Mouse (Mus musculus) c-Kit-negative CD71-positive TER-119-positive erythroid progenitor cells, embryonic 14.5 days (primary cell): ENCODE measurements around the gene Dmrtc2.
"Not testable (repeated sequence)": the region's sequence is repeated elsewhere in the genome, so short reads cannot be mapped to it uniquely, and the experiment has no call there.

Source experiments
- DNase-seq: peaks from one replicate; pipeline ENCODE4 v3.0.0-alpha.2; 2013; ENCODE audit warnings: low read depth, low spot score

Gene Dmrtc2

DNA sequence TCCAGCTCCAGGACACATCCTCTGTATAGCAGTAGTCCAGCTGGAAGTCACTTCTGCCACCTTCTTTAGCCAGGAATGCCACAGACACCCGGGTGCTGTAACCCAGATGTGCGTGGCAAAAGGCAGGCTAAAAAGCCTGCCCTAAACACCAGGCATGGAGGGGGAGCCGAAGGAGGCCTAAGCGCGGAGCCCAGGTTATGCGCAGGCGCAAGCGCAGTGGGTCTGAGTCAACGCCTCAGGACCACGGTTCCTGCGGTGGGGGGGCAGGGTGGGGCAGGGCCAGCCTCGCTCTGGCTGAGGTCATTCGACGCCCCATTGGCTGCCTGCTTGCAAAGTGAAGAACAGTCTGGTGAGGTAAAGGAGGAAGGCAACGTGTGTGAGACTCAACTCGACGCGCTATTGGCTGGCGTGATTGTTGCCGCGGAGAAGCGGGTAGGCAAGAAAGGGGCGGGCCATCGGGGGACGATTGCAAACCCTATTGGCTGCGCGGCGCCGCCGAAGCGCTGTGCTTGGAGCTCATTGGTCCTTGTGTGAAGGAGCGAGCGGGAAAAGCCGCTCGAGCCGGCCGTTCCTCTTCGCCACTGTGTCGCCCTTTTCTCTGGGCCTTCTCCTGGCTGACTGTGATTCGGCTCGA, at the start of gene Dmrtc2, which contains the start of gene Lypd4:
Gene Dmrtc2 (plus strand): TSS at position 526 of the 634 bp plus-strand sequence.
Gene Lypd4 (minus strand): TSS at position 410 of the 634 bp plus-strand sequence.
- no peak for DNase-seq

GRCm38 (mm10) chr7:24824452-24824851, 45.4 kb upstream of the Dmrtc2 start:
- DNase-seq, result no peak

DNA sequence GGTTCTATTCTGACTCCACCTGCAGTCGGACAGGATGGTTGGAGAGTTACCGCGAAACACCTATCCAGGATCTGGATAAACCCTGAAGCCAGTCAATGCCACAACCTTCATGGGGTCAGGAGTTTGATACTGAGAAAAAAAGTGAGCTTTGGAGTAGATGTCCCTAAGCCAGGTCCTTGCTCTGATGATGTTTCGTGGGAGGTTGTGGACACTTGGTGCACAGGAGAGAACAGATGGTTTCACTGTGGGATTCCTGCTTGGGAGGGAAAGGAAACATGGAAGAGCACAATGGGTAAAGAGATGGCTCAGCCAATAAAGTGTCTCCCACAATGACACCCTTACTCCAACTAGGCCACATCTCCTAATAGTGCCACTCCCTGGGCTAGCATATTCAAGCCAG, 42.7 kb upstream of the Dmrtc2 start:
- no peak for DNase-seq

- not testable (repeated sequence) for DNase-seq
Observed at GRCm38 (mm10) chr7:24838732-24839409, 31.0 kb upstream of the Dmrtc2 start.

GRCm38 (mm10) chr7:24839410-24839808, 30.4 kb upstream of the Dmrtc2 start:
- DNase-seq, result no peak

DNA sequence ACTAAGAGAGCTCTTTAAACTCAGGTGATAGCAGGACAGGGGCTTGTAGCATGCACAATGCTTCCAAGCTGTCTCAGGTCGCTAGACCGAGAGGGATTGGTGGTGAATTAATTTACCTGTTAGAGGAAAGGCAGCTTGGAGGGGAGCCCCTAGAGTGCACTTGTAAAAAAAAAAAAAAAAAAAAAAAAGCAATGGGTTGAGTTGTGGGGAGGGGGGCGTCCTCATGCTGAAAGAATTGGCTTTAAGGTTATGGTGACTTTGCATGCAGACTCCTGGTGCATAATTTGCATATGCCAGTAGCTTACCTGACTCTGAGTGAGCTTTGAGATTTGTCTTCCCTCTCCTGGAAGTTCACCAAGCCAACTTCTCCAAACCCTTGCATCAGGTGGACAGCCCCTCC, 29.5 kb upstream of the Dmrtc2 start:
- DNase-seq, result no peak

DNA sequence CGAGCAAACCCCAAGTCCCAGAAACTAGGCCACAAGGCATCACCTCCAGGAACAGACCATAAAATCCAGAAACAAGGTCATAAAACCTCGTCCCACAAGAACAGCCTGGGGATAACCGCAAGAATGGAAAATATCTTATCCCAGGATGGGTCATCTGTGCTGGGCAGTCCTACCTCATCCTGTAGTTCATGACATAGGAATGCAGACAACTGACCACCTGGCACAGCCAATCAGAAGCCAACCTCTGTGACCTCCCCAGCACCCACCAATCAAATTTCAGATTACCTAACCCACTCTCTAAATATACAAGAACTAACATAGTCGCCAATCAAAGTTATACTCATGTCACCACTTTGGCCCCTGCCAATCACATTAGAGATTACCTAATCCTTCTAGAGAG, 28.8 kb upstream of the Dmrtc2 start:
- no peak for DNase-seq

- DNase-seq, result no peak
Observed at GRCm38 (mm10) chr7:24844144-24844543, 25.7 kb upstream of the Dmrtc2 start.

DNA sequence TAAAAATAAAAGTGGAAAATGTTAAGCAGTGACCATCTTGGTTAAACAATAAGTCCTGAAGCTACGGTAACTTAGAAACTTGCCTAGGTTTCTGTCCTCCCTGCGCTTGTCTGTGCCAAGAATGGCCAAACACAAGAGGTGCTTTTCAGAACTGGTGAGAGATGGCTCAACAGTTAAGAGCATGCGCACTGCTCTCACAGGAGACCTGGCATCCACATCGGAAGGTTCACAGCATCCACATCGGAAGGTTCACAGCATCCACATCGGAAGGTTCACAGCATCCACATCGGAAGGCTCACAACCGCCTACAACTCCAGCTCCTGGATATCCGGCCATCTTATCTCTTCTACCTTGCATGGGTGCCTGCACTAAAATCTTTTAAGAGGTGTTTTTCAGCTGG, 24.7 kb upstream of the Dmrtc2 start:
- no peak for DNase-seq

DNA sequence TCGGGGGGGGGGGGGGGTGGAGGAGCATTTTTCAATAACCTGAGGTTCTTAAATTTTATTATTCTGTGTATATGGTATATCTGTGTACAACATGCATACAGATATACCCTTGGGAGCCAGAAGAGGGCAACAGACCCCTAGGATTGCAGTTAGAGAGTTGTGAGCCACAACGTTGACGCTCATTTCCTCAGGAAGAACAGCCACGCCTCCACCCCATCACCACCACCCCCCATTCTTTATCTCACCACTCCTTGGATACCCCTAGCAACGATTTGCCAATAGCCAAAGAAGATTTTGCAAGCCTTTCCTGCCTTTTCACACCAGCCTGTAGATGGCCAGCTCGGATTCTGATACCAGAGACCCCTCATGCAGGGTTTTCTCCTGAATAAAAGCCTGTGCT, 24.1 kb upstream of the Dmrtc2 start:
- DNase-seq, result peak; percentile 40

DNA sequence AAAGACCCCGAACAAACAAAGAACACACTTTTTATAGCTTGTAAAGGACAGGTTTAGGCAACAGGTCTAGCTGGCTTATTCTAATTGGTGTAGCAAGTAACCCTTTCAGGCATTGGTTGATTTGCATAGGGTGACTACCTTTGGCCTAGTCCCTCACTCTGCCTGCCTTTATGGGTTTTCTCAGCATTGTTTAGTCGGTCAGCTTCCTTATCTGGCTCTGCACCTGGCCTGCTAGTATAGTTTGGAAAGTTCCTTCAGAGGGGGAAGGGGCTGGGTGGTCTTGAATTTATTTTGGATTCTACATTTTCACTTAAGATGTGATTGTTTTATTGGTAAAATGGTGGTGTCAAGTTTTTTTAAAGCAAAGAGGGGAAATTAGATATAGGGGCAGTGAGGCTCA, 23.3 kb upstream of the Dmrtc2 start:
- DNase-seq, result not testable (repeated sequence)

DNA sequence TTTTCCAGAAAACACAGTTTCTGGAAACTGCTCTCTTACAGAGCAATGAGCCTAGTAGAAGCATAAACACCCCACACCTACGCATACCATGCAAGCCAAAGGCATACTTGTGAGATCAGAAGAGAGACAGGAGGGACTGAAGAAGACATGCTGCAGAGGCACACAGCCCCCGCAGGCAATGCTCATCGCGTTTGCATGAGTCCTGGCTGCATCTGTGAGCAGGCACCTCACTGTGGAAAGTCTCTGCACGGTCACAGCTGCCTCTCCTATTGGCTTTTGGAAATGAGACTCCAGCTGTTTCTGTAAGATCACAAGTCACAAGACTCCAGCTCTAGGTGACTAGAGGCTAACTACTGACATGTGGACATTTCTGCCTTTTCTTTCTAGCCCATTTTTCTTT, 19.7 kb upstream of the Dmrtc2 start:
- DNase-seq, result no peak

- DNase-seq, result peak; percentile 70
Observed at GRCm38 (mm10) chr7:24850899-24851303, 19.0 kb upstream of the Dmrtc2 start.

DNA sequence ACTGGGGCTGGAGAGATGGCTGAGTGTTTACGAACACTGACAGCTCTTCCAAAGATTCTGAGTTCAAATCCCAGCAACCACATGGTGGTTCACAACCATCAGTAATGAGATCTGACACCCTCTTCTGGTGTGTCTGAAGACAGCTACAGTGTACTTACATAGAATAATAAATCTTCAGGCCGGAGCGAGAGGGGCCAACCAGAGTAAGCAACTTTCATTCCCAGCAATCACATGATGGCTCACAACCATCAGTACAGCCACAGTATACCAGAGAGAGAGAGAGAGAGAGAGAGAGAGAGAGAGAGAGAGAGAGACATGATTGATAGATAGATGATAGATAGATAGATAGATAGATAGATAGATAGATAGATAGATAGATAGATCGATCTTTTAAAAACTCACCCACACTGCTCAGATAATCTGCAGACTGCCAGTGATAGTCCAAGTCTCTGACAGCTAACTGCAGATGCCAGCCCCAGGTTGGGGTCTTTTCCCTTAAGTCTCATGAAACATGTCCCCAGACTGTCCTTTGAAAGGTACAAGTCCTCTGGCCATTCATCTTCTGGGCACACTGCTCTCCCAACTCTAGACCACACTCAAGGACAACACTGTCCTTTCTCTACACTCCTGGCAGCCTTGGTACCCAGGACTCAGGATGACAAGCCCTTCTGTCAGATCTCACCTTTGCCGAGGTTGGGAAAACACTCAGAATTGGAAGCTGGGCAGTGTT, 18.1 kb upstream of the Dmrtc2 start:
- DNase-seq, result peak; percentile 30

GRCm38 (mm10) chr7:24852557-24853232, 17.2 kb upstream of the Dmrtc2 start:
- DNase-seq, result peak; percentile 88

GRCm38 (mm10) chr7:24853233-24853563, 16.7 kb upstream of the Dmrtc2 start:
- DNase-seq, result no peak

- DNase-seq, result no peak
Observed at GRCm38 (mm10) chr7:24853695-24854094, 16.2 kb upstream of the Dmrtc2 start.

DNA sequence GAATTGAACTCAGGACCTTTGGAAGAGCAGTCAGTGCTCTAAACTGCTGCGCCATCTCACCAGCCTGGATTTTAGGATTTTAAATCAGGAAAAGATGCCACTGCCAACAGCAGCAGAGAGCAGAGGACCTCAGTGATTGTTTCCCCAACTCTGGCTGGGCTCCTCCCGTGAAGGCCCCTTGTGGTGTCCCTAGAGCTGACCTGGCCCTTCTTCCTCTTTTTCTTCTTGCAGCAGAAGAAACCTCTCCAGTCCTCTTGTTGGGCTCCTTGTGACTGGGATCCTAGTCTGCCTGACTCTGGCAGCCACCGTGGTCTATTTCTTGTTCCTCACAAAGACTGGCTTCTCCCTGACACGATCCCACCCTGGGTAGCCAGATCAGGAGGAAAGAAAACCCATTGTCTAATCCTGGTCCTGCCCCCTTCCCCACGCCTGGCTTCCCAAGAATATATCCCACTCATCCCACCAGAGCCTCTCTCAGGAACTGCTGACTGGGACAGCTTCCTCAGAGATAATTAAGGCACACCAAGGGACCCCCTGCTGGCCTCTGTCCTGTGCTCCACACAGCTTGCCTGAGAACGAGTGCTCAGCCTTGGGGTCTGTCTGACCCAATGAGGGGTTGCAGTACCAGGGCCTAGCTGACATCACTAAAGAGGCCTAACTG, 13.3 kb upstream of the Dmrtc2 start:
- DNase-seq, result no peak

GRCm38 (mm10) chr7:24859234-24859633, 10.6 kb upstream of the Dmrtc2 start:
- peak; percentile 78 for DNase-seq

DNA sequence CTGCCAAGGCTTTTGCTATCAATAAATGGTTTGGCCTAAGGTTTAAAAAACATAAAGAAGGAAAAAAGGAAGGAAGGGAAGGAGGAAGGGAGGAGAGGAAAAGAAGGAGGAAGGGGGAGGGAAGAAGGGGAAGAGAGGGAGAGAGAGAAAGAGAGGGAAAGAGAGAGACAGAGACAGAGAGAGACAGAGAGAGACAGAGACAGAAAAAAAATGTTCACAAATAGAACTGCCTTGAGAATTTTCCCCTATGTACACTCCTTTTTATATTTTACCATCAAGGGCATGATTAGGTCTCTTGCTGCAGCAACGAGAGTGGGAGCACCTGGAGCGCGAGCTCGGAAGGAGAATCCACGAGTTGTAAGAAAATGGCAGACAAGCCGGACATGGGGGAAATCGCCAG, 7.9 kb upstream of the Dmrtc2 start, which contains the start of gene Gm9844:
Gene Gm9844 (plus strand): TSS at position 301 of the 400 bp plus-strand sequence.
- DNase-seq, result no peak

DNA sequence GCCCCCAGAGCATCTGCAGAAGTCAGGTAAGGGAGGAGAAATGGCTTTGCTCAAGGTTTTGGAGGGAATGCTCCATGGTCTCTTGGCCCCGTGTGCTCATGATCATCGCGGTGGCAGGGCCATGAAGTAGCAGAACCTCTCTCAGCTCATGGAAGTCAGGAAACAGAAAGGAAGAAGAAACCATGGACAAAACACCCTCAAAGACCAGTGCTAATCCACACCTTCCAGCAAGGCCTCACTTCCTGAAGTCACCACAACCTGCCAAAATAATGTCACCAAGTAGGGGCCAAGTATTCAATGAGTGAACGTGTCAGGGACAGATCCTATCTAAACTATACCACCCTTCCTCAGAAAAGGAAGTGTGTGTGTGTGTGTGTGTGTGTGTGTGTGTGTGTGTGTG, 7.0 kb upstream of the Dmrtc2 start:
- no peak for DNase-seq

GRCm38 (mm10) chr7:24864156-24864555, 5.7 kb upstream of the Dmrtc2 start:
- DNase-seq, result no peak
